In the genomic region with DNA sequence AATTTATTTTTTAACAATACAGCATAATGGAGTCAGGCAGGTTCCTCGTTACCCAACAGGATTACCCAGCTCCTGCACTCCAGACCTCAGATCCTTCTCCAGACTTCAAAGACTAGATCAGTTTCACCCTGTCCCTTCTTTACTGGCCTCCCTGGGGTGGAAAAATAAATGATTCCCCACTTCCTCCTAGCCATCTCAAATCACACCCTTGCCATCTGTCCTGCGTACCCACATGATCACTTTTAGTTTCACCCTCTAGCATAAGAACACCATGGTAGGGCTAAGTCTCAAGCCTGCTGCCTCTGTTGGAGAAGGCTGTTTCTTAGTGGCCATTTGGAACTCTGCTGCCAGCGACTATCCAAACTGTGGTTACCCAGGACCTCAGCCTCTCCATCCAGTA, we compare ENCODE assay signal across 14 mouse cellular contexts.
"Had no signal": no experiment of that assay in that cellular context is flagged by ENCODE, and none has a peak within 500 bp of the region (broad histone marks: within the 10 kb centered on the region; RNA-seq: fewer than 3 reads in every experiment).

No protein-coding gene starts in this region.

- ATAC-seq: liver, postnatal 0 days; lung, postnatal 0 days; midbrain, embryonic 16.5 days had no signal

- DNase-seq: liver, postnatal 0 days; lung, adult 2 months; lung, postnatal 14 days; lung, postnatal 36 days; midbrain, embryonic 14.5 days; retina, postnatal 1 day; right cerebral cortex, adult 18-20 months; right cerebral cortex, postnatal 25 days; right cerebral cortex, postnatal 4 days; thymus, adult 18-20 months; thymus, postnatal 14 days; thymus, postnatal 36 days had no signal
